Mouse (Mus musculus) urinary bladder, postnatal 36 days (tissue): Measurements from ENCODE around the gene Fxyd3.
A peak's percentile ranks its signal among the peaks of the same experiment; 100 is the strongest.

Source experiments
- DNase-seq, 2 experiments: peaks; one replicate each; pipeline ENCODE4 v3.0.0; 2022; ENCODE audit warnings: low spot score in 2 of 2, mixed read lengths in 1 of 2

The Fxyd3 gene

GRCm38 (mm10) chr7:31098697-31099611, 22.4 kb upstream of the Fxyd3 start:
- DNase-seq = no peak

- DNase-seq = peak; percentile 86 to 91
Measured at GRCm38 (mm10) chr7:31097583-31098248, 21.2 kb upstream of the Fxyd3 start.

- no peak for DNase-seq
Measured at GRCm38 (mm10) chr7:31096892-31097564, 20.5 kb upstream of the Fxyd3 start.

GRCm38 (mm10) chr7:31094774-31095501, 18.4 kb upstream of the Fxyd3 start:
- DNase-seq = no peak

GRCm38 (mm10) chr7:31089721-31090120, 13.2 kb upstream of the Fxyd3 start:
- no peak for DNase-seq

- DNase-seq = no peak
Measured at GRCm38 (mm10) chr7:31088206-31088605, 11.7 kb upstream of the Fxyd3 start.

GRCm38 (mm10) chr7:31087262-31087661, 10.8 kb upstream of the Fxyd3 start:
- no peak for DNase-seq

- DNase-seq = no peak
Measured at GRCm38 (mm10) chr7:31086175-31086755, 9.8 kb upstream of the Fxyd3 start.

GRCm38 (mm10) chr7:31085171-31085570, 8.7 kb upstream of the Fxyd3 start:
- DNase-seq = peak in 1 of 2 experiments; percentile 70

GRCm38 (mm10) chr7:31084140-31084539, 7.6 kb upstream of the Fxyd3 start:
- DNase-seq = no peak

- DNase-seq = peak in 1 of 2 experiments; percentile 74
Measured at GRCm38 (mm10) chr7:31082831-31083588, 6.5 kb upstream of the Fxyd3 start.

- no peak for DNase-seq
Measured at GRCm38 (mm10) chr7:31082106-31082505, 5.6 kb upstream of the Fxyd3 start.

GRCm38 (mm10) chr7:31081106-31081505, 4.6 kb upstream of the Fxyd3 start:
- no peak for DNase-seq

GRCm38 (mm10) chr7:31080611-31081010, 4.1 kb upstream of the Fxyd3 start:
- DNase-seq = no peak

- no peak for DNase-seq
Measured at GRCm38 (mm10) chr7:31079670-31080069, 3.2 kb upstream of the Fxyd3 start.

GRCm38 (mm10) chr7:31077885-31078445, 1.5 kb upstream of the Fxyd3 start:
- DNase-seq = peak in 1 of 2 experiments; percentile 43

- DNase-seq = no peak
Measured at GRCm38 (mm10) chr7:31077470-31077869, 966 bp upstream of the Fxyd3 start.

- DNase-seq = no peak
Measured at GRCm38 (mm10) chr7:31074713-31075069, 1.8 kb downstream of the Fxyd3 start.

GRCm38 (mm10) chr7:31074061-31074712, 2.3 kb downstream of the Fxyd3 start:
- DNase-seq = peak in 1 of 2 experiments; percentile 61

GRCm38 (mm10) chr7:31073546-31073945, 3.0 kb downstream of the Fxyd3 start:
- no peak for DNase-seq
